Mouse (Mus musculus): ENCODE measurements at regions not wholly inside any gene's neighbourhood (a gene's known extent, or its start where the extent isn't known, plus 50 kb on each side); places are given as distances from the start of the nearest gene placed in this dataset.

- DNase-seq (ENCODE audit: low spot score) = no peak
Observed at GRCm38 (mm10) chr13:44404010-44404575, 325.2 kb upstream of the Jarid2 start.

GRCm38 (mm10) chr13:44407307-44407706 is 322.0 kb upstream of the Jarid2 start:
- DNase-seq (ENCODE audit: low spot score) = no peak

GRCm38 (mm10) chr13:44408619-44408959 is 320.7 kb upstream of the Jarid2 start:
- no peak for DNase-seq (ENCODE audit: low spot score)

GRCm38 (mm10) chr13:44408960-44409719 is 320.1 kb upstream of the Jarid2 start:
- no peak for DNase-seq (ENCODE audit: low spot score)

- DNase-seq (ENCODE audit: low spot score) = no peak
Observed at GRCm38 (mm10) chr13:44409720-44410047, 319.6 kb upstream of the Jarid2 start.

- DNase-seq (ENCODE audit: low spot score) = no peak
Observed at GRCm38 (mm10) chr13:44411781-44412496, 317.3 kb upstream of the Jarid2 start.

- DNase-seq (ENCODE audit: low spot score) = no peak
Observed at GRCm38 (mm10) chr13:44413305-44413704, 316.0 kb upstream of the Jarid2 start.

- DNase-seq (ENCODE audit: low spot score) = no peak
Observed at GRCm38 (mm10) chr13:44415971-44416370, 313.3 kb upstream of the Jarid2 start.

- DNase-seq (ENCODE audit: low spot score) = no peak
Observed at GRCm38 (mm10) chr13:44416986-44417385, 312.3 kb upstream of the Jarid2 start.

- no peak for DNase-seq (ENCODE audit: low spot score)
Observed at GRCm38 (mm10) chr13:44419056-44419455, 310.2 kb upstream of the Jarid2 start.

- no peak for DNase-seq (ENCODE audit: low spot score)
Observed at GRCm38 (mm10) chr13:44419472-44420226, 309.6 kb upstream of the Jarid2 start.

- no peak for DNase-seq (ENCODE audit: low spot score)
Observed at GRCm38 (mm10) chr13:44420227-44420592, 309.1 kb upstream of the Jarid2 start.

GRCm38 (mm10) chr13:44420941-44421340 is 308.3 kb upstream of the Jarid2 start:
- no peak for DNase-seq (ENCODE audit: low spot score)

- DNase-seq (ENCODE audit: low spot score) = no peak
Observed at GRCm38 (mm10) chr13:44421426-44421825, 307.8 kb upstream of the Jarid2 start.

- DNase-seq (ENCODE audit: low spot score) = no peak
Observed at GRCm38 (mm10) chr13:44421922-44422321, 307.4 kb upstream of the Jarid2 start.

GRCm38 (mm10) chr13:44430492-44430891 is 298.8 kb upstream of the Jarid2 start:
- DNase-seq (ENCODE audit: low spot score) = no peak

GRCm38 (mm10) chr13:44437709-44438108 is 291.6 kb upstream of the Jarid2 start:
- DNase-seq (ENCODE audit: low spot score) = no peak

GRCm38 (mm10) chr13:44441061-44441460 is 288.2 kb upstream of the Jarid2 start:
- no peak for DNase-seq (ENCODE audit: low spot score)

GRCm38 (mm10) chr13:44449216-44449830 is 280.0 kb upstream of the Jarid2 start:
- DNase-seq (ENCODE audit: low spot score) = no peak

GRCm38 (mm10) chr13:44451224-44451623 is 278.1 kb upstream of the Jarid2 start:
- DNase-seq (ENCODE audit: low spot score) = no peak

- no peak for DNase-seq (ENCODE audit: low spot score)
Observed at GRCm38 (mm10) chr13:44453131-44453530, 276.1 kb upstream of the Jarid2 start.

- no peak for DNase-seq (ENCODE audit: low spot score)
Observed at GRCm38 (mm10) chr13:44454136-44454535, 275.1 kb upstream of the Jarid2 start.

Data from ovary, adult 18-20 months (tissue).